Mouse (Mus musculus): ENCODE measurements around the gene Dtl.

DNA sequence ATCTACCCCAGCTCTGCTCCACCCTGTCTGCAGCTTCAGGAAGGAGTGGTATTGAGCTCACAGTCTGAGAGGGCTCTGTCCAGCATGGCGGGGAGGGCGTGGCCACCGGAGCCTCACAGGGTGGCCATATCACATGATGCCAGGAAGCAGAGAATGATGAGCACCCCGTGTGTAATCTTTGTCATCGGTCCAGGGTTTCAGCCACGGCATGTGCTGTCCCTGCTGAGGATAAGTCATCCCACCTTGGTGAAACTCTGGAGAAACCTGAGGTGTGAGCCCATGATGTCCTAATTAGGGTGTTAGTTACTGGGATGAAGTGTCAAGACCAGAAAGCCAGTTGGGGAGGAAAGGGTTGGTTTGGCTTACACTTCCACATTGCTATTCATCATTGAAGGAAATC is 33.7 kb upstream of the Dtl start:
- TF ChIP-seq ZC3H11A (IDR thresholded peaks at IDR 0.05; ENCODE audit: borderline replicate concordance, low read depth, low read length) = no peak
- TF ChIP-seq HCFC1 (IDR thresholded peaks at IDR 0.05; ENCODE audit: borderline replicate concordance, insufficient read depth, low read length) = no peak
